Mouse (Mus musculus): ENCODE measurements around the gene Nkd2.

- TF ChIP-seq CTCF (IDR thresholded peaks at IDR 0.05; ENCODE audit: low read depth, low read length) (no peak), EP300 (IDR thresholded peaks at IDR 0.05; ENCODE audit: insufficient read depth, low read depth, low read length) (no peak)
Measured at GRCm38 (mm10) chr13:73803450-73804178, 43.8 kb downstream of the Nkd2 start.
